Mouse (Mus musculus) olfactory bulb, adult 2 months (tissue): ENCODE measurements at regions not wholly inside any gene's neighbourhood (a gene's known extent, or its start where the extent isn't known, plus 50 kb on each side); places are given as distances from the start of the nearest gene placed in this dataset.

Experiments used
- CTCF ChIP-seq: fragments of 200-500 bp; IDR thresholded peaks from 2 replicates; pipeline ENCODE4 v1.5.1; 2012; ENCODE audit warnings: low read depth, mild to moderate bottlenecking, low read length, moderate library complexity; ENCODE audit not compliant: insufficient read depth
- POLR2A ChIP-seq: fragments of 200-500 bp; IDR thresholded peaks from 2 replicates; pipeline ENCODE4 v1.6.1; 2012; ENCODE audit warnings: mild to moderate bottlenecking, low read depth, low read length, moderate library complexity; ENCODE audit not compliant: insufficient read depth

- TF ChIP-seq CTCF, result no peak
- TF ChIP-seq POLR2A, result no peak
Measured at GRCm38 (mm10) chr3:121871795-121872194, 56.7 kb upstream of the Abcd3 start.
